15 mouse cellular contexts compared by ENCODE assay signal in genomic region chr1:92129751-92130150, GRCm38 (mm10).
A peak's percentile ranks its signal among the peaks of the same experiment; 100 is the strongest.
DNase-seq lines count a peak whose midpoint lies in the region; ATAC-seq and TF ChIP-seq lines count a peak whose summit lies in the region.
"Had no signal": no experiment of that assay in that cellular context is flagged by ENCODE, and none has a peak within 500 bp of the region (broad histone marks: within the 10 kb centered on the region; RNA-seq: fewer than 3 reads in every experiment).

No protein-coding gene starts in this region.

- no peak for TF ChIP-seq EP300 in lung, postnatal 0 days (IDR thresholded peaks at IDR 0.05)

- no peak overlapping the region for H3K9ac ChIP-seq in embryonic facial prominence, embryonic 13.5 days
- no peak overlapping the region for H3K9ac ChIP-seq in lung, postnatal 0 days (replicated peaks; ENCODE audit: low read depth)
- H3K9ac ChIP-seq: hindbrain, embryonic 15.5 days; kidney, embryonic 15.5 days; midbrain, embryonic 13.5 days; neural tube, embryonic 15.5 days had no signal

- H3K4me1 ChIP-seq in embryonic facial prominence, embryonic 13.5 days, result peaks cover 31% of the 10 kb centered on the region
- H3K4me1 ChIP-seq in embryonic facial prominence, embryonic 10.5 days, result peaks cover 8% of the 10 kb centered on the region
- H3K4me1 ChIP-seq in lung, postnatal 0 days (ENCODE audit: insufficient read depth, low read depth, low read length), result peaks cover 20% of the 10 kb centered on the region; the same call in 1 of the 2 replicates

- H3K36me3 ChIP-seq in embryonic facial prominence, embryonic 13.5 days, result no peaks in the 10 kb centered on the region
- H3K36me3 ChIP-seq in embryonic facial prominence, embryonic 10.5 days (replicated peaks), result no peaks in the 10 kb centered on the region
- H3K36me3 ChIP-seq in lung, postnatal 0 days (ENCODE audit: insufficient read depth, low read length), result no peaks in the 10 kb centered on the region
- no peaks in the 10 kb centered on the region for H3K36me3 ChIP-seq in myocyte (ENCODE audit: control insufficient read depth, insufficient read depth)
- H3K36me3 ChIP-seq: forebrain, embryonic 10.5 days; hindbrain, embryonic 15.5 days; kidney, embryonic 15.5 days; midbrain, embryonic 13.5 days; neural tube, embryonic 15.5 days had no signal

- peaks cover 73% of the 10 kb centered on the region for H3K79me2 ChIP-seq in myocyte (ENCODE audit: control insufficient read depth, insufficient read depth)

- no peak for ATAC-seq in embryonic facial prominence, embryonic 13.5 days (ENCODE audit: insufficient number of reproducible peaks, insufficient read depth, low FRiP score, low TSS enrichment, low read depth)
- no peak for ATAC-seq in lung, postnatal 0 days
- ATAC-seq: midbrain, embryonic 13.5 days had no signal

- no peak for TF ChIP-seq POLR2A in myocyte (IDR thresholded peaks at IDR 0.05; ENCODE audit: insufficient read length, low read depth)

- H3K9me3 ChIP-seq in embryonic facial prominence, embryonic 13.5 days, result no peaks in the 10 kb centered on the region
- H3K9me3 ChIP-seq in embryonic facial prominence, embryonic 10.5 days, result no peaks in the 10 kb centered on the region
- no peaks in the 10 kb centered on the region for H3K9me3 ChIP-seq in lung, postnatal 0 days (ENCODE audit: low read length)
- H3K9me3 ChIP-seq: forebrain, embryonic 10.5 days; G1E; hindbrain, embryonic 15.5 days; kidney, embryonic 15.5 days; midbrain, embryonic 13.5 days; neural tube, embryonic 15.5 days had no signal

- no peak overlapping the region for H3K4me3 ChIP-seq in embryonic facial prominence, embryonic 13.5 days
- no peak overlapping the region for H3K4me3 ChIP-seq in embryonic facial prominence, embryonic 10.5 days
- no peak overlapping the region for H3K4me3 ChIP-seq in layer of hippocampus, adult 2 months
- H3K4me3 ChIP-seq in lung, postnatal 0 days (ENCODE audit: low read depth, low read length), result no peak overlapping the region
- no peak overlapping the region for H3K4me3 ChIP-seq in myocyte
- H3K4me3 ChIP-seq: forebrain, embryonic 10.5 days; hindbrain, embryonic 15.5 days; kidney, embryonic 15.5 days; midbrain, embryonic 13.5 days; neural tube, embryonic 15.5 days had no signal

- no peak overlapping the region for H3ac ChIP-seq in myocyte (ENCODE audit: control insufficient read depth, insufficient read length)

- 84% methylated on average over 3 of the region's 3 CpGs for WGBS in embryonic facial prominence, embryonic 13.5 days
- WGBS in embryonic facial prominence, embryonic 10.5 days, result 84% methylated on average over 3 of the region's 3 CpGs
- WGBS in lung, postnatal 0 days, result 81% methylated on average over 3 of the region's 3 CpGs

- no peak for TF ChIP-seq CTCF in layer of hippocampus, adult 2 months (conservative IDR thresholded peaks at IDR 0.05)
- TF ChIP-seq CTCF in lung, postnatal 0 days (IDR thresholded peaks at IDR 0.05), result no peak

- H3K27ac ChIP-seq in embryonic facial prominence, embryonic 13.5 days, result peak overlapping the region; percentile 83
- H3K27ac ChIP-seq in embryonic facial prominence, embryonic 10.5 days (replicated peaks), result no peak overlapping the region
- peak overlapping the region; percentile 57; the same call in 1 of the 2 replicates for H3K27ac ChIP-seq in layer of hippocampus, adult 2 months
- H3K27ac ChIP-seq in lung, postnatal 0 days (ENCODE audit: low read length), result peak overlapping the region; percentile 8; the same call in 1 of the 2 replicates
- H3K27ac ChIP-seq: forebrain, embryonic 10.5 days; hindbrain, embryonic 15.5 days; midbrain, embryonic 13.5 days had no signal

- H3K4me2 ChIP-seq in embryonic facial prominence, embryonic 13.5 days, result no peak overlapping the region
- H3K4me2 ChIP-seq in lung, postnatal 0 days (replicated peaks; ENCODE audit: low read depth, low read length), result no peak overlapping the region
- peak overlapping the region; percentile 41 for H3K4me2 ChIP-seq in myocyte (ENCODE audit: low read depth)
- H3K4me2 ChIP-seq: hindbrain, embryonic 15.5 days; kidney, embryonic 15.5 days; midbrain, embryonic 13.5 days; neural tube, embryonic 15.5 days had no signal

- DNase-seq in embryonic facial prominence, embryonic 10.5 days (ENCODE audit: low spot score), result no peak
- no peak for DNase-seq in layer of hippocampus, adult 2 months (ENCODE audit: low spot score in 2 of 2)
- no peak for DNase-seq in layer of hippocampus, adult 18-20 months (ENCODE audit: low spot score in 2 of 2)
- DNase-seq in lung, postnatal 0 days (ENCODE audit: low spot score), result no peak
- no peak for DNase-seq in lung, postnatal 10 days
- DNase-seq in urinary bladder, postnatal 4 days (ENCODE audit: low spot score in 2 of 2), result no peak
- DNase-seq: cerebellum, adult 11-12 months had no signal

- no peaks in the 10 kb centered on the region for H3K27me3 ChIP-seq in embryonic facial prominence, embryonic 13.5 days
- H3K27me3 ChIP-seq in embryonic facial prominence, embryonic 10.5 days (replicated peaks; ENCODE audit: low read depth, poor library complexity, severe bottlenecking), result no peaks in the 10 kb centered on the region
- H3K27me3 ChIP-seq in lung, postnatal 0 days (replicated peaks; ENCODE audit: insufficient read depth, low read length), result no peaks in the 10 kb centered on the region
- no peaks in the 10 kb centered on the region for H3K27me3 ChIP-seq in myocyte (ENCODE audit: control insufficient read depth, insufficient read depth, insufficient read length)
- H3K27me3 ChIP-seq: hindbrain, embryonic 15.5 days; kidney, embryonic 15.5 days; midbrain, embryonic 13.5 days; neural tube, embryonic 15.5 days had no signal

TF ChIP-seq in myocyte, 11 proteins besides CTCF, POLR2A, EP300 and RAD21:
- TF ChIP-seq USF1 (IDR thresholded peaks at IDR 0.05; ENCODE audit: low read depth) (no peak), REST (IDR thresholded peaks at IDR 0.05; ENCODE audit: insufficient read depth, insufficient read length) (no peak)
